Mouse (Mus musculus) lung, embryonic 15.5 days (tissue): ENCODE data around the gene Fbxo46. TPM values are rescaled to one million over a fixed set of nuclear protein-coding genes. Genes with fewer than 3 reads are reported as not detected.
"Not testable (repeated sequence)": the region's sequence is repeated elsewhere in the genome, so short reads cannot be mapped to it uniquely, and the experiment has no call there.

Experiments used
- ATAC-seq: fragments of 200-750 bp; cut with Nextera tagmentation; 2 replicates; pipeline ENCODE4 v1.8.0; 2017; ENCODE audit warnings: moderate number of reproducible peaks, borderline replicate concordance; ENCODE audit not compliant: low FRiP score, low TSS enrichment; ENCODE audit errors: extremely low read depth
- H3K27ac ChIP-seq: fragments of 300-500 bp; sonication (generic); 2 replicates; pipeline ENCODE4 v1.5.1; 2015; ENCODE audit warnings: moderate library complexity, mild to moderate bottlenecking, inconsistent platforms
- H3K27me3 ChIP-seq: fragments of 300-500 bp; sonication (generic); 2 replicates; pipeline ENCODE4 v1.6.1; 2015; ENCODE audit warnings: inconsistent platforms
- H3K36me3 ChIP-seq: fragments of 300-500 bp; sonication (generic); 2 replicates; pipeline ENCODE4 v1.6.1; 2015; ENCODE audit warnings: inconsistent platforms
- H3K4me1 ChIP-seq: fragments of 300-500 bp; sonication (generic); 2 replicates; pipeline ENCODE4 v1.6.1; 2015; ENCODE audit warnings: inconsistent platforms
- H3K4me2 ChIP-seq: fragments of 300-500 bp; sonication (generic); 2 replicates; pipeline ENCODE4 v1.6.1; 2015; ENCODE audit warnings: inconsistent platforms, mild to moderate bottlenecking, moderate library complexity
- H3K4me3 ChIP-seq: fragments of 300-500 bp; sonication (generic); 2 replicates; pipeline ENCODE4 v1.5.1; 2015; ENCODE audit warnings: mild to moderate bottlenecking, inconsistent platforms
- H3K9ac ChIP-seq: fragments of 300-500 bp; sonication (generic); 2 replicates; pipeline ENCODE4 v1.6.1; 2015; ENCODE audit warnings: inconsistent platforms
- H3K9me3 ChIP-seq: fragments of 300-500 bp; sonication (generic); 2 replicates; pipeline ENCODE4 v1.6.1; 2016; ENCODE audit warnings: inconsistent platforms
- WGBS: fragments of 180-500 bp; shearing (Covaris S2); methylation state at CpG from one replicate; pipeline ENCODE4 v1.1.7; 2015; 5-methylcytosine and 5-hydroxymethylcytosine counted together
- polyA plus RNA-seq: library from polyadenylated mRNA; unstranded; fragments of >200 nt; fragmentation: Nextera tagmentation; extraction: Ambion mirVana; gene quantifications from 2 replicates; pipeline ENCODE4 v1.2.1, GENCODE M21; 2015

Fbxo46 gene
- polyA plus RNA-seq: 13.6 and 13.8 TPM in 2 replicates

DNA sequence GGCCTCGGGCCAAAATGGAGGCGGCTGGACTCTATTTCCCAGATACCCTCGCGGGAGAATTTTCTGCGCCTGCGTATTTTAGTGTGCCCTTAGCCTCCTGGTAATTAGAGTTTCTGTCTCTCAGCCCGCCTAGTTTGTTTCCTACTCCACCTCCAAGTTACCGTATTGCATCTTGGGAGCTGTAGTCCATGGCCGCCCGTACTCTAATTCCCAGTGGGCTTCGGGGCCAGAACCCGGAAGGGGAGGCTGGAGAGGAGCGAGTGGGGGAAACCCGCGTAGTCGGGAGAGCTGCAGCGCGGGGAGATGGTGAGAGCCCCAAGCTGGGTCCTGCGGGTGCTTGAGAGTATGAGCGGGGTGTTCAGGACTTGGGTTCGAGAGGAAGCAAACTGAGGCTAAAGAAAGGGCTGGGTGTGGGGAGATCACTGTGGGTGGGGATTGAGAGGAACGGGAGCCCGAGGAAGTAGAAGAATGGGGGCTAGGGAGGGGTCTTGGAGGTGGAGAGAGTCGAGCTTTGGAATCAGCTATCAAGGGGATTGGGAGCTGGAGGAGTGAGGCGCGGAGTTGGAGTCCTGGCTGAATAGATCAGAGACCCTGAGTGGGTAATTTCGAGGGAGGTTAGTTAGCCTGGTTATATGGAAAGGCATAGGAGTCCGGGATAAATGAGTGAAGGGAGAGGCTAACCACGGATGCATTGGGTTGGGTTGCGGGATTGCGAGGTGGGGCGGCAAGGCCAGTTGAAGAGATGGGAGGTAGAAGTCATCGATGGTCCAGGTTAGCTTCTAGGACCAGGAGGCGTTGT, at the start of gene Fbxo46:
Fbxo46 (plus strand) TSS at position 229 of the 799 bp plus-strand sequence.
- H3K4me3 ChIP-seq: peak within 1 kb of the TSS; percentile 72
- H3K9ac ChIP-seq: peak within 1 kb of the TSS; percentile 73
- peak within 1 kb of the TSS; percentile 86 for H3K4me2 ChIP-seq
- H3K27ac ChIP-seq: no peak within 1 kb of the TSS
- H3K9me3 ChIP-seq: no peaks in the 10 kb centered on the region; the same call in 1 of the 2 replicates
- 1% methylated on average over 34 of the region's 34 CpGs for WGBS
- H3K4me1 ChIP-seq: peaks cover 23% of the 10 kb centered on the region
- no peaks in the 10 kb centered on the region; the same call in 1 of the 2 replicates for H3K27me3 ChIP-seq
- H3K36me3 ChIP-seq: no peaks in the 10 kb centered on the region
- peak; percentile 96 for ATAC-seq

GRCm38 (mm10) chr7:19071024-19071423, 48.6 kb upstream of the Fbxo46 start:
- not testable (repeated sequence) for H3K4me1 ChIP-seq, H3K36me3 ChIP-seq, H3K9me3 ChIP-seq, ATAC-seq, H3K4me3 ChIP-seq, H3K4me2 ChIP-seq, H3K9ac ChIP-seq, H3K27ac ChIP-seq
- 48% methylated on average over 3 of the region's 3 CpGs for WGBS
- H3K27me3 ChIP-seq: peaks cover 15% of the 10 kb centered on the region

GRCm38 (mm10) chr7:19073504-19073903, 46.2 kb upstream of the Fbxo46 start:
- no peak overlapping the region for H3K4me2 ChIP-seq
- no peak overlapping the region for H3K9ac ChIP-seq
- H3K27ac ChIP-seq: no peak overlapping the region
- no peaks in the 10 kb centered on the region for H3K9me3 ChIP-seq
- H3K4me3 ChIP-seq: no peak overlapping the region
- no peaks in the 10 kb centered on the region for H3K27me3 ChIP-seq
- WGBS: 78% methylated on average over 9 of the region's 9 CpGs
- ATAC-seq: no peak
- H3K4me1 ChIP-seq: peaks cover 23% of the 10 kb centered on the region
- H3K36me3 ChIP-seq: peaks cover 7% of the 10 kb centered on the region; the same call in 1 of the 2 replicates

- Histone ChIP-seq H3K4me3 (no peak overlapping the region), H3K27me3 (no peaks in the 10 kb centered on the region), H3K36me3 (peaks cover 17% of the 10 kb centered on the region; the same call in 1 of the 2 replicates), H3K27ac (no peak overlapping the region), H3K4me1 (peaks cover 23% of the 10 kb centered on the region), H3K4me2 (no peak overlapping the region), H3K9ac (no peak overlapping the region), H3K9me3 (no peaks in the 10 kb centered on the region)
- WGBS: 88% methylated on average over 6 of the region's 6 CpGs
- ATAC-seq: no peak
Measured at GRCm38 (mm10) chr7:19074494-19074893, 45.2 kb upstream of the Fbxo46 start.

GRCm38 (mm10) chr7:19075231-19075630, 44.4 kb upstream of the Fbxo46 start:
- Histone ChIP-seq H3K4me1 (peaks cover 23% of the 10 kb centered on the region), H3K36me3 (peaks cover 24% of the 10 kb centered on the region), H3K27me3 (no peaks in the 10 kb centered on the region), H3K4me3 (peak overlapping the region; percentile 95), H3K4me2 (peak overlapping the region; percentile 80), H3K27ac (no peak overlapping the region), H3K9me3 (no peaks in the 10 kb centered on the region), H3K9ac (no peak overlapping the region)
- WGBS: 50% methylated on average over 5 of the region's 5 CpGs
- no peak for ATAC-seq

- Histone ChIP-seq H3K36me3 (peaks cover 32% of the 10 kb centered on the region), H3K27ac (peak within 1 kb of the TSS; percentile 88), H3K4me3 (peak within 1 kb of the TSS; percentile 95), H3K4me2 (peak within 1 kb of the TSS; percentile 80), H3K27me3 (no peaks in the 10 kb centered on the region), H3K9me3 (no peaks in the 10 kb centered on the region), H3K4me1 (peaks cover 23% of the 10 kb centered on the region), H3K9ac (peak within 1 kb of the TSS; percentile 98)
- WGBS: 1% methylated on average over 85 of the region's 91 CpGs
- peak; percentile 99 for ATAC-seq
Measured at GRCm38 (mm10) chr7:19075723-19076585, 43.7 kb upstream of the Fbxo46 start, which contains the start of gene Dmwd. Gene Dmwd, plus strand, starts transcription at chr7:19076227.

GRCm38 (mm10) chr7:19076586-19076991, 43.1 kb upstream of the Fbxo46 start:
- Histone ChIP-seq H3K27ac (peak overlapping the region; percentile 88), H3K27me3 (no peaks in the 10 kb centered on the region), H3K4me1 (peaks cover 23% of the 10 kb centered on the region), H3K9ac (peak overlapping the region; percentile 98), H3K4me3 (peak overlapping the region; percentile 95), H3K9me3 (no peaks in the 10 kb centered on the region), H3K36me3 (peaks cover 38% of the 10 kb centered on the region), H3K4me2 (peak overlapping the region; percentile 80)
- no peak; the same call in 1 of the 2 replicates for ATAC-seq
- under 1% methylated on average over 22 of the region's 22 CpGs for WGBS

- no peak for ATAC-seq
- peaks cover 33% of the 10 kb centered on the region for H3K4me1 ChIP-seq
- 68% methylated on average over 14 of the region's 14 CpGs for WGBS
- no peak overlapping the region for H3K27ac ChIP-seq
- H3K36me3 ChIP-seq: peaks cover 47% of the 10 kb centered on the region
- peak overlapping the region; percentile 80 for H3K4me2 ChIP-seq
- H3K9ac ChIP-seq: peak overlapping the region; percentile 98; the same call in 1 of the 2 replicates
- peak overlapping the region; percentile 95 for H3K4me3 ChIP-seq
- H3K27me3 ChIP-seq: no peaks in the 10 kb centered on the region
- no peaks in the 10 kb centered on the region for H3K9me3 ChIP-seq
Measured at GRCm38 (mm10) chr7:19077761-19078160, 41.9 kb upstream of the Fbxo46 start.

DNA sequence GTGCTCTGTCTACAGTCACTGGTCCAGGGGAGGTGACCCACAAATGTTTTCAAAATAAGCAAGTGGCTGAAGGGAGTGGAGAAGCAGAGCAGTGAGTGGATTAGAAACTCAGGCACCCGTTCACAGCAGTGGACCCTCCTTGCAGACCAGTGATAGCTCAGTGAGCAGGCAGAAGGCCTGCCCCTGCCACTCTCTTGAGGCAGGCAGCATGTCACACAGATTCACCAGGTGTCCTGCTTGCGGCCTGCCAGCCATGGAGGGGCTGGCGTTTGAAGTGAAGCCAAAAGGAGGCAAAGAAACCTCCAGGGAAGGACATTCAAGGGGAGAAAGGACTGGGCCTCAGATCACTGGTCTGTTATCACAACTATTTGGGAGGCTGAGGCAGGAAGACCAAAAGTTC, 40.9 kb upstream of the Fbxo46 start:
- WGBS: 68% methylated on average over 3 of the region's 3 CpGs
- Histone ChIP-seq H3K9me3 (no peaks in the 10 kb centered on the region), H3K27ac (no peak overlapping the region), H3K36me3 (peaks cover 47% of the 10 kb centered on the region), H3K27me3 (no peaks in the 10 kb centered on the region), H3K9ac (no peak overlapping the region), H3K4me1 (peaks cover 43% of the 10 kb centered on the region), H3K4me2 (no peak overlapping the region), H3K4me3 (no peak overlapping the region)
- no peak for ATAC-seq

- Histone ChIP-seq H3K36me3 (peaks cover 47% of the 10 kb centered on the region), H3K27me3 (no peaks in the 10 kb centered on the region), H3K9ac (no peak overlapping the region), H3K4me1 (peaks cover 55% of the 10 kb centered on the region), H3K4me3 (no peak overlapping the region), H3K27ac (no peak overlapping the region), H3K4me2 (no peak overlapping the region), H3K9me3 (no peaks in the 10 kb centered on the region)
- no peak for ATAC-seq
- 83% methylated on average over 19 of the region's 19 CpGs for WGBS
Measured at GRCm38 (mm10) chr7:19080451-19080950, 39.2 kb upstream of the Fbxo46 start.

- H3K4me2 ChIP-seq: no peak overlapping the region
- WGBS: 73% methylated on average over 4 of the region's 4 CpGs
- no peak overlapping the region for H3K4me3 ChIP-seq
- no peaks in the 10 kb centered on the region for H3K27me3 ChIP-seq
- peaks cover 56% of the 10 kb centered on the region for H3K4me1 ChIP-seq
- no peak for ATAC-seq
- no peaks in the 10 kb centered on the region for H3K9me3 ChIP-seq
- peak overlapping the region; percentile 46; the same call in 1 of the 2 replicates for H3K27ac ChIP-seq
- H3K9ac ChIP-seq: no peak overlapping the region
- peaks cover 48% of the 10 kb centered on the region for H3K36me3 ChIP-seq
Measured at GRCm38 (mm10) chr7:19082171-19082570, 37.5 kb upstream of the Fbxo46 start.
